Mouse (Mus musculus) heart, adult 2 months (tissue): ENCODE measurements around the gene Luc7l3. TPM values are rescaled to one million over a fixed set of nuclear protein-coding genes. Genes with fewer than 3 reads are reported as not detected.

Source experiments
- DNase-seq, 2 experiments: peaks; one replicate each; pipeline ENCODE4 v3.0.0; 2021
- H3K27ac ChIP-seq: fragments of 200-600 bp; 2 replicates; pipeline ENCODE4 v1.8.1; 2022
- H3K27me3 ChIP-seq: fragments of 200-500 bp; 2 replicates; pipeline ENCODE4 v1.6.1; 2012; ENCODE audit warnings: mild to moderate bottlenecking, low read length, inconsistent platforms, mixed read lengths; ENCODE audit not compliant: control insufficient read depth, insufficient read depth
- H3K36me3 ChIP-seq: fragments of 200-500 bp; 2 replicates; pipeline ENCODE4 v1.6.1; 2012; ENCODE audit warnings: low read length, inconsistent platforms; ENCODE audit not compliant: control insufficient read depth, insufficient read depth
- H3K4me1 ChIP-seq: fragments of 200-500 bp; 2 replicates; pipeline ENCODE4 v1.6.1; 2011; ENCODE audit warnings: low read length; ENCODE audit not compliant: control insufficient read depth, insufficient read depth
- H3K4me3 ChIP-seq: fragments of 200-600 bp; 2 replicates; pipeline ENCODE4 v1.8.1; 2022
- H3K79me2 ChIP-seq: fragments of 200-500 bp; replicated peaks from 2 replicates; pipeline ENCODE4 v1.6.1; 2012; ENCODE audit warnings: mild to moderate bottlenecking, inconsistent platforms, low read length, moderate library complexity, mixed read lengths; ENCODE audit not compliant: control insufficient read depth, insufficient read depth
- H3K9ac ChIP-seq: fragments of 200-500 bp; 2 replicates; pipeline ENCODE4 v1.6.1; 2012; ENCODE audit warnings: low read depth, mild to moderate bottlenecking, control low read depth, inconsistent platforms, low read length, mixed read lengths
- CTCF ChIP-seq: fragments of 200-600 bp; IDR thresholded peaks from 2 replicates; pipeline ENCODE4 v1.8.1; 2022; ENCODE audit warnings: antibody characterized with exemption, mild to moderate bottlenecking, moderate library complexity
- EP300 ChIP-seq: fragments of 200-500 bp; IDR thresholded peaks from 2 replicates; pipeline ENCODE4 v1.6.1; 2011; ENCODE audit warnings: low read depth, low read length, control low read depth; ENCODE audit not compliant: insufficient read depth
- POLR2A ChIP-seq: fragments of 200-500 bp; IDR thresholded peaks from 2 replicates; pipeline ENCODE4 v1.6.1; 2011; ENCODE audit warnings: mild to moderate bottlenecking, low read depth, low read length, control low read depth; ENCODE audit not compliant: insufficient read depth
- WGBS: fragments of 180-500 bp; shearing (Covaris S2); methylation state at CpG from one replicate; pipeline ENCODE4 v1.1.7; 2018; 5-methylcytosine and 5-hydroxymethylcytosine counted together
- intact Hi-C: fragments of 180-260 bp; cut with DNase I; formaldehyde crosslinking; loops from one replicate; pipeline ENCODE4 v1.15.1; 2025
- polyA plus RNA-seq: library from polyadenylated mRNA; depleted of rRNA; stranded (reverse); fragments of >200 nt; gene quantifications from 2 replicates; pipeline ENCODE4 v1.2.3, GENCODE M21; 2012
- total RNA-seq, 2 experiments: library from RNA; stranded (reverse); gene quantifications; 2 replicates each; pipeline ENCODE4 v1.2.3; 2021

Gene Luc7l3
- total and polyA plus RNA-seq, 3 experiments, result 8.1 to 36.0 (median 32.1) TPM

- H3K27ac ChIP-seq, result no peak overlapping the region
- no peak for TF ChIP-seq CTCF
- TF ChIP-seq POLR2A, result no peak
- no peak for TF ChIP-seq EP300
- H3K27me3 ChIP-seq, result no peaks in the 10 kb centered on the region
- 78% methylated on average over 10 of the region's 10 CpGs for WGBS
- H3K4me1 ChIP-seq, result no peaks in the 10 kb centered on the region; the same call in 1 of the 2 replicates
- no peaks in the 10 kb centered on the region for H3K79me2 ChIP-seq
- intact Hi-C loops, result loop anchor here (2.0 to 5.0 kb wide), 3 partner anchors 64 to 206 kb away; partner anchors contain the start of gene Rsad1
- H3K36me3 ChIP-seq, result no peaks in the 10 kb centered on the region; the same call in none of the 2 replicates
- DNase-seq, result no peak
- H3K9ac ChIP-seq, result no peak overlapping the region
- no peak overlapping the region for H3K4me3 ChIP-seq
Observed at GRCm38 (mm10) chr11:94340948-94341933, 19.5 kb upstream of the Luc7l3 start.

GRCm38 (mm10) chr11:94339732-94340585, 18.2 kb upstream of the Luc7l3 start:
- H3K36me3 ChIP-seq, result peaks cover 2% of the 10 kb centered on the region
- no peak overlapping the region for H3K9ac ChIP-seq
- DNase-seq, result peak in 1 of 2 experiments; percentile 37
- H3K79me2 ChIP-seq, result no peaks in the 10 kb centered on the region
- no peaks in the 10 kb centered on the region; the same call in 1 of the 2 replicates for H3K4me1 ChIP-seq
- H3K4me3 ChIP-seq, result no peak overlapping the region
- H3K27ac ChIP-seq, result no peak overlapping the region
- intact Hi-C loops, result loop anchor here (2.0 to 5.0 kb wide), 3 partner anchors 65 to 207 kb away; partner anchors contain the start of gene Rsad1
- TF ChIP-seq CTCF, result peak; percentile 79
- peak; percentile 60; the same call in 1 of the 2 replicates for TF ChIP-seq EP300
- no peak for TF ChIP-seq POLR2A
- 61% methylated on average over 18 of the region's 18 CpGs for WGBS
- H3K27me3 ChIP-seq, result no peaks in the 10 kb centered on the region

- no peak for DNase-seq
- peaks cover 8% of the 10 kb centered on the region for H3K36me3 ChIP-seq
- no peak overlapping the region for H3K9ac ChIP-seq
- intact Hi-C loops, result no loop called here
- WGBS, result 73% methylated on average over 2 of the region's 2 CpGs
- no peaks in the 10 kb centered on the region for H3K4me1 ChIP-seq
- no peaks in the 10 kb centered on the region for H3K79me2 ChIP-seq
- no peak overlapping the region for H3K27ac ChIP-seq
- no peak overlapping the region for H3K4me3 ChIP-seq
- H3K27me3 ChIP-seq, result no peaks in the 10 kb centered on the region
- TF ChIP-seq CTCF, result no peak
Observed at GRCm38 (mm10) chr11:94338347-94338746, 16.6 kb upstream of the Luc7l3 start.

- Histone ChIP-seq H3K27ac (no peak overlapping the region), H3K36me3 (peaks cover 17% of the 10 kb centered on the region), H3K4me1 (no peaks in the 10 kb centered on the region), H3K9ac (no peak overlapping the region), H3K4me3 (no peak overlapping the region), H3K27me3 (no peaks in the 10 kb centered on the region), H3K79me2 (no peaks in the 10 kb centered on the region; the same call in 1 of the 2 replicates)
- intact Hi-C loops, result no loop called here
- DNase-seq, result no peak
- TF ChIP-seq EP300 (no peak), POLR2A (no peak), CTCF (no peak)
Observed at GRCm38 (mm10) chr11:94336551-94336950, 14.8 kb upstream of the Luc7l3 start.

- DNase-seq, result no peak
- WGBS, result 75% methylated on average over 8 of the region's 8 CpGs
- no peaks in the 10 kb centered on the region for H3K27me3 ChIP-seq
- H3K9ac ChIP-seq, result no peak overlapping the region
- no peak for TF ChIP-seq CTCF
- no peak for TF ChIP-seq EP300
- no peak for TF ChIP-seq POLR2A
- H3K79me2 ChIP-seq, result peaks cover 4% of the 10 kb centered on the region; the same call in 1 of the 2 replicates
- H3K36me3 ChIP-seq, result peaks cover 32% of the 10 kb centered on the region
- H3K27ac ChIP-seq, result no peak overlapping the region
- peaks cover 7% of the 10 kb centered on the region for H3K4me1 ChIP-seq
- intact Hi-C loops, result no loop called here
- H3K4me3 ChIP-seq, result no peak overlapping the region
Observed at GRCm38 (mm10) chr11:94334386-94334968, 12.7 kb upstream of the Luc7l3 start.
